9 mouse cellular contexts compared by ENCODE assay signal in the genomic region with DNA sequence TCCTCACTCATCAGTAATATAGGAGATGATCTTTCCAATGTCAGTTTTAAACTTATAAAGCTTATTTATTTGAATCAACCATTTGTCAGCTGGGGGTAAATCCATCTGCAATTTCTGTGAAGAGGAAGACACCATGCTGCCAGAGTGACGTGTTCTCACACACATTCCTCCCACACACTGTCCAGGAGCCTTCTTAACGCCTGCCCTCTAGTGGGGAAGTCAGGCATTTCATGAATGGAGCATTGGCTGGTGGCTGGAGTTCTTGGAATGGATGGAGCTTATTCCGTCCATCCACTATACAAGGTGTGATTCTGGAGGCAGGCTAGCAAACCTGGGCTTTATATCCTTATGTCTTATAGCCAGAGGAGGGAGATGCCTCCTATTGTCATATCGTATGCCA. TPM values are rescaled to one million over a fixed set of nuclear protein-coding genes. Genes with fewer than 3 reads are reported as not detected.
DNase-seq lines count a peak whose midpoint lies in the region; ATAC-seq and TF ChIP-seq lines count a peak whose summit lies in the region.
"Had no signal": no experiment of that assay in that cellular context is flagged by ENCODE, and none has a peak within 500 bp of the region (broad histone marks: within the 10 kb centered on the region; RNA-seq: fewer than 3 reads in every experiment).

No protein-coding gene starts in this region.

- no peaks in the 10 kb centered on the region for H3K9me3 ChIP-seq in limb, embryonic 14.5 days (ENCODE audit: control insufficient read depth, low read length)
- H3K9me3 ChIP-seq: limb, embryonic 15.5 days had no signal

- no peak overlapping the region for H3K4me2 ChIP-seq in limb, embryonic 14.5 days (replicated peaks; ENCODE audit: low read depth, low read length, severe bottlenecking)
- H3K4me2 ChIP-seq: limb, embryonic 15.5 days had no signal

- peak; percentile 65 for TF ChIP-seq CTCF in C2C12 (IDR thresholded peaks at IDR 0.05; ENCODE audit: control insufficient read depth, insufficient read depth, insufficient read length)

- no peak for ATAC-seq in limb, embryonic 14.5 days (ENCODE audit: low FRiP score, low read depth)
- peak; percentile 54; the same call in 1 of the 2 replicates for ATAC-seq in neutrophil, adult 5-6 weeks (ENCODE audit: extremely low read depth, insufficient number of reproducible peaks, low FRiP score, poor library complexity, severe bottlenecking)

- H3K9ac ChIP-seq in limb, embryonic 14.5 days (ENCODE audit: low read depth, low read length, severe bottlenecking): no peak overlapping the region
- H3K9ac ChIP-seq: limb, embryonic 15.5 days had no signal

- no peak overlapping the region for H3K4me3 ChIP-seq in C2C12 (ENCODE audit: insufficient read depth, poor library complexity, severe bottlenecking)
- H3K4me3 ChIP-seq in limb, embryonic 14.5 days (replicated peaks; ENCODE audit: low read length): no peak overlapping the region
- H3K4me3 ChIP-seq: limb, embryonic 15.5 days had no signal

- H3K27me3 ChIP-seq in C2C12 (ENCODE audit: control insufficient read depth, insufficient read depth, insufficient read length): no peaks in the 10 kb centered on the region
- H3K27me3 ChIP-seq in limb, embryonic 14.5 days (ENCODE audit: control insufficient read depth, insufficient read depth, low read length): no peaks in the 10 kb centered on the region
- H3K27me3 ChIP-seq: limb, embryonic 15.5 days had no signal

- no peak overlapping the region for H3ac ChIP-seq in C2C12 (ENCODE audit: control insufficient read depth, insufficient read length, low read depth)

- H3K79me2 ChIP-seq in C2C12 (ENCODE audit: control insufficient read depth, insufficient read depth): no peaks in the 10 kb centered on the region

- 37% methylated on average over 4 of the region's 4 CpGs for WGBS in limb, embryonic 14.5 days

- TF ChIP-seq POLR2A in limb, embryonic 14.5 days (IDR thresholded peaks at IDR 0.05; ENCODE audit: borderline replicate concordance, extremely low read depth, insufficient read depth, insufficient read length): no peak

- peak; percentile 89 for DNase-seq in NIH3T3 (ENCODE audit: low read depth)
- peak; percentile 78 for DNase-seq in cerebellum, adult 8-10 months
- peak; percentile 77 to 87 for DNase-seq in frontal cortex, postnatal 14 days (ENCODE audit: low spot score in 2 of 2)
- peak; percentile 43 to 80 for DNase-seq in kidney, adult 8-10 months
- DNase-seq in limb, embryonic 14.5 days (ENCODE audit: low spot score): peak; percentile 79
- DNase-seq in thymus, postnatal 25 days: peak; percentile 59

- no peaks in the 10 kb centered on the region for H3K4me1 ChIP-seq in limb, embryonic 14.5 days (ENCODE audit: control insufficient read depth, insufficient read depth, low read length)
- H3K4me1 ChIP-seq: limb, embryonic 15.5 days had no signal

- H3K79me3 ChIP-seq in C2C12 (ENCODE audit: low read depth): no peaks in the 10 kb centered on the region

- H3K27ac ChIP-seq in limb, embryonic 14.5 days (replicated peaks; ENCODE audit: low read depth, low read length): no peak overlapping the region
- H3K27ac ChIP-seq: limb, embryonic 15.5 days had no signal

- H3K36me3 ChIP-seq in C2C12 (ENCODE audit: control insufficient read depth, insufficient read depth): peaks cover 54% of the 10 kb centered on the region
- peaks cover 74% of the 10 kb centered on the region for H3K36me3 ChIP-seq in limb, embryonic 14.5 days (ENCODE audit: control insufficient read depth, insufficient read depth, low read length)

TF ChIP-seq in C2C12, 6 proteins besides CTCF, POLR2A, EP300 and RAD21:
- TF ChIP-seq MAX (IDR thresholded peaks at IDR 0.05) (no peak), MYOD1 (IDR thresholded peaks at IDR 0.05; ENCODE audit: control insufficient read depth, insufficient read length, low read depth) (no peak), MYOG (IDR thresholded peaks at IDR 0.05; ENCODE audit: control insufficient read depth, extremely low read depth, insufficient read length) (no peak), USF1 (IDR thresholded peaks at IDR 0.05; ENCODE audit: low read depth) (no peak), FOSL1 (IDR thresholded peaks at IDR 0.05; ENCODE audit: insufficient read depth, low read length, poor library complexity, severe bottlenecking) (no peak)

RNA-seq across cellular contexts. Expression of a gene that starts 37.0 kb away (rescaled TPM):
- polyA plus RNA-seq in C2C12 (2012; fragmentation: generic; extraction: Trizol): 18.4 TPM
- polyA plus RNA-seq in limb, embryonic 14.5 days (2012; rRNA removed): 21.4 and 22.3 TPM in 2 replicates
- 31.0 and 33.3 TPM in 2 replicates for polyA plus RNA-seq in limb, embryonic 14.5 days (2014; fragmentation: Nextera tagmentation; extraction: Ambion mirVana)
- 25.3 and 28.9 TPM in 2 replicates for total RNA-seq in neutrophil, adult 5-6 weeks (2017)
